Mouse (Mus musculus) liver, embryonic 13.5 days (tissue): ENCODE results near the gene 2410015M20Rik. TPM values are rescaled to one million over a fixed set of nuclear protein-coding genes. Genes with fewer than 3 reads are reported as not detected.

ENCODE experiments used
- ATAC-seq: fragments of 200-750 bp; cut with Nextera tagmentation; 2 replicates; pipeline ENCODE4 v1.8.0; 2017; ENCODE audit warnings: low read depth, mild to moderate bottlenecking, moderate number of reproducible peaks, moderate library complexity
- DNase-seq: peaks from one replicate; pipeline ENCODE4 v3.0.0; 2022
- H3K27ac ChIP-seq: fragments of 300-500 bp; sonication (generic); 2 replicates; pipeline ENCODE4 v1.5.1; 2015; ENCODE audit warnings: moderate library complexity, mild to moderate bottlenecking, inconsistent platforms
- H3K27me3 ChIP-seq: fragments of 300-500 bp; sonication (generic); 2 replicates; pipeline ENCODE4 v1.6.1; 2015; ENCODE audit warnings: mild to moderate bottlenecking, inconsistent platforms
- H3K36me3 ChIP-seq: fragments of 300-500 bp; sonication (generic); 2 replicates; pipeline ENCODE4 v1.6.1; 2015; ENCODE audit warnings: mild to moderate bottlenecking, inconsistent platforms
- H3K4me1 ChIP-seq: fragments of 300-500 bp; sonication (generic); replicated peaks from 2 replicates; pipeline ENCODE4 v1.6.1; 2015; ENCODE audit warnings: inconsistent platforms
- H3K4me2 ChIP-seq: fragments of 300-500 bp; sonication (generic); 2 replicates; pipeline ENCODE4 v1.6.1; 2015; ENCODE audit warnings: inconsistent platforms, mild to moderate bottlenecking, moderate library complexity
- H3K4me3 ChIP-seq: fragments of 300-500 bp; sonication (generic); replicated peaks from 2 replicates; pipeline ENCODE4 v1.5.1; 2015; ENCODE audit warnings: mild to moderate bottlenecking, inconsistent platforms
- H3K9ac ChIP-seq: fragments of 300-500 bp; sonication (generic); 2 replicates; pipeline ENCODE4 v1.6.1; 2015; ENCODE audit warnings: mild to moderate bottlenecking, inconsistent platforms
- H3K9me3 ChIP-seq: fragments of 300-500 bp; sonication (generic); replicated peaks from 2 replicates; pipeline ENCODE4 v1.6.1; 2016; ENCODE audit warnings: inconsistent platforms
- WGBS: fragments of 180-500 bp; shearing (Covaris S2); methylation state at CpG from one replicate; pipeline ENCODE4 v1.1.7; 2015; ENCODE audit not compliant: insufficient replicate concordance; 5-methylcytosine and 5-hydroxymethylcytosine counted together
- polyA plus RNA-seq: library from polyadenylated mRNA; unstranded; fragments of >200 nt; fragmentation: Nextera tagmentation; extraction: Ambion mirVana; gene quantifications from 2 replicates; pipeline ENCODE4 v1.2.1, GENCODE M21; 2015

The 2410015M20Rik gene
- polyA plus RNA-seq, 1 experiment from 2014 or later = 167 TPM

DNA sequence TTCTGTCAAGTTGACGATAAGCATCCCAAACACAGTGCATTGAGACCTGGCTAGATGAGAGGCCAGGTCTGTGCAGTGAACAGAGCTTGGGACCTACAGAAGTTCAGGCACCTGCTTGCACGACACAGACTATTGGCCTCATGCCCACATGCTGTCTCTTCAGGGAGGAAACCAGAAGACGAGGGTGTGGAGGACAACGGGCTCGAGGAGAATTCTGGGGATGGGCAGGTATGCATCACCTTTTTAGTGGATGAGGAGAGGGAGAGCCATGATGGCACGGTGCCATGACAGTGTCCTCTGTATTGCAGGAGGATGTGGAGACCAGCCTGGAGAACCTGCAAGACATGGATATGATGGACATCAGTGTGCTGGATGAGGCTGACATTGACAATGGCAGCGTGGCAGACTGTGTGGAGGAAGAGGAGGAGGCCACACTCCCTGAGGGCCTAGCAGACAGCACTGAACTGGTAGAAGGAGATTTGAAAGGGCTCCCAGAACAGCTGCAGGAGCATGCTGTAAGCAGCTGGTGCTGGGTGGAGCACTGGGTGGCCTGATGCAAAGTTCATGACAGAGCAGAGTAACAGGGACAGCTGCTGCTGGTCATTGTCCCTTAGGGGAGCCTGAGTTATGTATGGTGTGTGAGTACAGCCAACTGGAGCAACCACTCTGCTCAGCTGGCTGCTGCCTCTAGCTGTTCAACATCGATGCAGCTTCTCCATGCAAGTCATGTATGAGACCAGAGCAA is 15.9 kb downstream of the 2410015M20Rik start:
- 87% methylated on average over 8 of the region's 8 CpGs for WGBS
- no peak for DNase-seq

DNA sequence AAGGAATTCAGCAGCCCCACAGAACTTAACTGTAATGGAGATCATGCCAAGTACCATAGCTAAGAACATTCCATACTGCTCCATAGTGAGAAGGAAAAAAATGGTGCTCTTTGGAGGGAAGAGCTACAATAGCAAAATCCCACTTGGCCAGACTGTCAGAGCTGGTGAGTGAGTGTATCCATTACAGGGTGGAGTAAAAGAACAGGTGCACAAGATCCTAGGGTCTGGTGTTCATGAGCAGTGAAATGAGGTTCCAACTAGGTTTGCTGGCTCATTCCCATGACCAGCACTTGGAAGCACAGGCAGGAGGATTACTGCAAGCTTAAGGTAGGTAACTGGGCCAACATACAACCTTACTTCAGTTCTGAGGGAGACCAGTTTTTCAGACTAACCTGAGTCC is 17.0 kb downstream of the 2410015M20Rik start:
- Histone ChIP-seq H3K27me3 (no peaks in the 10 kb centered on the region), H3K4me1 (peaks cover 25% of the 10 kb centered on the region), H3K4me3 (no peak overlapping the region), H3K27ac (no peak overlapping the region), H3K4me2 (no peak overlapping the region), H3K36me3 (peaks cover 100% of the 10 kb centered on the region), H3K9ac (no peak overlapping the region), H3K9me3 (no peaks in the 10 kb centered on the region)
- no peak for ATAC-seq
- DNase-seq = no peak

More for the DNA sequence above, 15.9 kb downstream of the 2410015M20Rik start:
- Histone ChIP-seq H3K4me2 (no peak overlapping the region), H3K27ac (no peak overlapping the region), H3K36me3 (peaks cover 96% of the 10 kb centered on the region), H3K4me3 (no peak overlapping the region), H3K27me3 (no peaks in the 10 kb centered on the region), H3K4me1 (peaks cover 16% of the 10 kb centered on the region), H3K9ac (no peak overlapping the region), H3K9me3 (no peaks in the 10 kb centered on the region)
- ATAC-seq = no peak

DNA sequence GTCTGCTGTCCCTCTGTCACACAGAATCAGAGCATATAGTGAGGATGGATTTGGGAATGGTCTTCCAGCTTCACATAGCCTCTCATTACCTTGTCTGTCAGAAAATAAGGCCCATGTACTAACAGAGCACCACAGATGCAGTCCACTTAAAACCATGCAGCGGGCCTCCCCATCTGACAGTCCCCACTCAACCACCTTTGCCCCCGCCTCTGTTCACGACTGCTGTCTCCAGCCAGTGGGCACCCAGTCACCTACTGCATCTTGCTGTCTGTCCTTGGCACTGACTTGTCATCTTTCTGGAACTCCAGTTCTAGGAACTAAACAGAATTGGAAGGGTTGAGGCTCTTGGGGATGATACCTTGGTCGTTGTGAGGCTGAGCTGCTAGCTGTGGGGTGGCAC is 20.6 kb downstream of the 2410015M20Rik start:
- no peak for DNase-seq
- WGBS = 87% methylated on average over 4 of the region's 4 CpGs

DNA sequence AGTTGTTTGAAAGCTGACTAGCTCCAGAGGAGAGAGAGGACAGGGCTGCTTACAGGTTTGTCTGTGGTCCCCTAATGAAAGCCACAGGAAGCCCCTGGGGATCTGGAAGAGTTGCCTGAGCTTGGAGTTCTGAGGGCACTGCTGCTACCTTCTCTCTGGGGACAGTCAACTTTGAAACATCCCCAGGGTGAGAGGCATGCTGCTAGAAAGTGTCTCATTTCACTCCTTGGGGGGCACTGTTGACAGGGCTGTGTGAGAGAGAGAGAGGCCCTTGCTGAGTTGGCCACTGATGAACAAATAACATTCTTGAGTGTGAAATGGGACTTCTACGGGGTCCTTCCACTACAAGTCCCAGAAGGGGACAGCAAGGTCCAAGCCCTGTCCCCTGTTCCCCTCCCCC is 21.8 kb downstream of the 2410015M20Rik start:
- H3K4me2 ChIP-seq = peak overlapping the region; percentile 92; the same call in 1 of the 2 replicates
- peaks cover 70% of the 10 kb centered on the region for H3K36me3 ChIP-seq
- H3K9ac ChIP-seq = peak overlapping the region; percentile 40
- WGBS = 88% methylated on average over 1 of the region's 1 CpGs
- no peaks in the 10 kb centered on the region for H3K9me3 ChIP-seq
- no peaks in the 10 kb centered on the region for H3K27me3 ChIP-seq
- H3K27ac ChIP-seq = peak overlapping the region; percentile 27; the same call in 1 of the 2 replicates
- H3K4me1 ChIP-seq = peaks cover 51% of the 10 kb centered on the region
- ATAC-seq (no peak), DNase-seq (no peak)
- peak overlapping the region; percentile 95; the same call in 1 of the 2 replicates for H3K4me3 ChIP-seq

More for the DNA sequence above, 20.6 kb downstream of the 2410015M20Rik start:
- ATAC-seq = no peak
- Histone ChIP-seq H3K9ac (no peak overlapping the region), H3K27ac (no peak overlapping the region), H3K36me3 (peaks cover 79% of the 10 kb centered on the region), H3K9me3 (no peaks in the 10 kb centered on the region), H3K4me3 (no peak overlapping the region), H3K4me1 (peaks cover 44% of the 10 kb centered on the region), H3K27me3 (no peaks in the 10 kb centered on the region), H3K4me2 (no peak overlapping the region)

DNA sequence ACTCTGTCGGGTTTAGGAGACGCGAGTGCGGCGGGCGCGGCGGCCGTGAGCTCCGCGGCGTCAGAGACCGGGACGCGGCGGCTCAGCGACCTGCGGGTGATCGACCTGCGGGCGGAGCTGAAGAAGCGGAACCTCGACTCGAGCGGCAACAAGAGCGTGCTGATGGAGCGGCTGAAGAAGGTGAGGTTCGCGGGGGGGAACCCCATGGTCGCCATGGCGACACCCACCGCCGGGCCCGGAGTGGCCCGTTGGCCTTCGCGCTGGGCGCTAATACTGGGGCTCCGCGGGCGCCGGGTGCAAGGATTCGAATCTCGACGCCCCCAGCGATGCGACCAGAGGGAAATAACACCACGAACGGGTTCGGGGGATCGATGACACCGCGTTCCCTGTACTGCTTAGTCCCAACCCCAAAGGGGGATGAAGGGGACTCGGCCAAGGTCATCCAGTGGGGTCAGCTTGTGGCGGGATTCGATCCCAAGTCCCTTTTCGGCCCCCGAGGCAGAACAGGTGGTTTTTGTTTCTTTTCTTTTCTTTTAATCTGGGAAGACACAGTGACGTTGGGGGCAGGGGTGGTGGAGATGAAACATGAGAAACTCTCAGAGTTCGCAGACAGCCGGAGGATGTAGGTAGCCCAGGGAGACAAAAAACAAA is 24.3 kb downstream of the 2410015M20Rik start:
- Histone ChIP-seq H3K27me3 (no peaks in the 10 kb centered on the region), H3K27ac (peak overlapping the region; percentile 96), H3K9ac (peak overlapping the region; percentile 95), H3K4me2 (peak overlapping the region; percentile 92), H3K4me3 (peak overlapping the region; percentile 95), H3K36me3 (peaks cover 70% of the 10 kb centered on the region), H3K9me3 (no peaks in the 10 kb centered on the region), H3K4me1 (peaks cover 65% of the 10 kb centered on the region)
- ATAC-seq (peak; percentile 10; the same call in 1 of the 2 replicates), DNase-seq (peak; percentile 37)
- under 1% methylated on average over 61 of the region's 61 CpGs for WGBS

DNA sequence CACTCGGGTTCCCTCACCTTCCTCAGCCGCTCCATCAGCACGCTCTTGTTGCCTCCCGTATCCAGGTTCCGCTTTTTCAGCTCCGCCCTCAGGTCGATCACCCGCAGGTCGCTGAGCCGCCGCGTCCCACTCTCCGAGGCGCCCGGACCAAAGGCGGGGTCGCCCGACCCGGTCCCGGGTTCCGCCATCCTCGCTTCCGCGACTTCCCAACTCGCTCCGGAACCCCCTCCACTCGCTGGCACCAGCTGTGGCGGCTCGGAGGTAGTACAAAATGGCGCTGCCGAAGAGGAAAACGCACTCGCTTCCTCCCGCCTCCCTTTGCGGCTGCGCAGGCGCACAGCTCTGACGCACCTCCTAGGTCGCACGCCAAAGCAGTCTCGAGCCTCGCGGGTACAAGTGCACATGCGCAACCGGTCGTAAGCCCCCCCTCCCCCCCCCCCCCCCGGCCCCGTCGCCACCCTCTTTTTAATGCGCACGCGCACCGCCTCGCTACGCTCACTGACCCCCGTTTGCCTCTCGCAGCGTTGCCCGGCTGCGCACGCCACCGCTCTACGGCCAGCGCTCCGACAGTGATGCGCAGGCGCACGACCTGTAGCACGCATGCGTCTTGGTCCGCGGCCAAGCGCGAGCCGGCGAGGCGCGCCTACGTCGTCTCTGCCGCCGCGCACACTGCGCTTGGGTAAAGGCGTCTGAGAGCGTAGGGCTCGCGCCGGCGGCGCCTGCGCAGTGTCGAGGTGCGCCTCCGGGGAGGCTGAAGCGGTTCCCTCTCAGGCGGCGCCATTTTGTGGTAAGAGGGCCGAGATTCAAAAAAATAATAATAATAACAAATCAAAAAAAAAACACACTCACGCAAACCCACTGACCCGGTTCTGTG is 25.1 kb downstream of the 2410015M20Rik start, which contains the start of the genes Safb2 and Safb:
TSS of gene Safb2 (minus strand) at position 329 of the 874 bp plus-strand sequence.
TSS of gene Safb (plus strand) at position 569 of the 874 bp plus-strand sequence.
- Histone ChIP-seq H3K27me3 (no peaks in the 10 kb centered on the region), H3K4me2 (peak within 1 kb of the TSS; percentile 92), H3K4me1 (peaks cover 68% of the 10 kb centered on the region), H3K36me3 (peaks cover 70% of the 10 kb centered on the region), H3K27ac (peak within 1 kb of the TSS; percentile 96), H3K9ac (peak within 1 kb of the TSS; percentile 95), H3K4me3 (peak within 1 kb of the TSS; percentile 95), H3K9me3 (no peaks in the 10 kb centered on the region)
- peak; percentile 98 for DNase-seq
- ATAC-seq = peak; percentile 94
- WGBS = under 1% methylated on average over 95 of the region's 101 CpGs

DNA sequence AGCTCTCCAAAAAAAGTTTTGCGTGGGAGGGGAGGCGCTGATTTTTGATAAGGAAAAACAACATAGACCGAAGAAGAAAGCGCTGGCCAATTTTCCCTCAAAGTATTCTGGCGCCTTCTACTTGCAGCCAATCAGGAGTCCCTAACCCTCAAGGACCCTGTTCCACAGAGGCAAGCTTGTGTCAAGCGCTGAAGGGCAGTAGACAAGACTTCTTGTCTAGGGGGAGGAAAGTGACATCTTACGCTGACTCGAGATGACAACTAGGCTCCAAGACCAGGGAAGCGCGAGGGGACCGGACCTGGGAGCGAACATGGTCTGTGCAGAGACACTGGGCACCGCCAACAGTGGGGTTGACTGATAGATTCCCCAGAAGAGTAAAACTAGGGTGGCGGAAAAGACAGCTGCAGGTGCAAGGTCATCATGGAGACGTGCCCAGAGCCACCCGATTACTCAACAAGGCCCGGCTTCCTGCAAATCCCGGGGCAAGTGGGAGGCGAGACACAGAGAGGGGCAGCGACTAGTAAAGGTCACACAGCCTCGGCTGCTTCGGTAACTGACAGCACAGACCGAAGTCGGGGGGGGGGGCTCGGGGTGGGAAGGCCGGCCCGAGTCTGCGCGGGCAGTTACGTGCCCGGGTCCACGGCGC is 25.8 kb downstream of the 2410015M20Rik start:
- H3K4me1 ChIP-seq = peaks cover 64% of the 10 kb centered on the region
- peak overlapping the region; percentile 95 for H3K4me3 ChIP-seq
- DNase-seq (peak; percentile 34), ATAC-seq (no peak)
- H3K36me3 ChIP-seq = peaks cover 70% of the 10 kb centered on the region
- H3K27me3 ChIP-seq = no peaks in the 10 kb centered on the region
- H3K9me3 ChIP-seq = no peaks in the 10 kb centered on the region
- under 1% methylated on average over 33 of the region's 33 CpGs for WGBS
- H3K9ac ChIP-seq = peak overlapping the region; percentile 94
- peak overlapping the region; percentile 96 for H3K27ac ChIP-seq
- peak overlapping the region; percentile 92 for H3K4me2 ChIP-seq

DNA sequence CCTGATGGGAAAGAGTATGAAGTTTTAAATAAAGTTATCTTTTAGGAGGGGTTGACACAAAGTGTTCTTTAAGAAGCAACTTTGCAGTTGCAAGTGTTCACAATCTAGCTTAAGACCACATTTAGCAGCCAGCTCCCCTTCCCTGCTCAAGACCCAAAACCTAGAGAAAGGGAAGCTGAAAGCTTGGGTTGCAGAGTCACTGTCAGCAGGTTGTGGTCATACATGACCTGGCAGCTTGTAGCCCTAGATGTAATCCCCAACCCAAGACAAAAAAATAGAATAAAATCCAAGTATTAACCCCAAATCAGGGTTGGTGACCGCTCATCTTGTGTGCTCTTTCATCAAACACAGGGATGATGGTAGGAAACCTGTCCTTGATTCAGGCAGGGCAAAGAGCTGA is 26.5 kb downstream of the 2410015M20Rik start:
- peaks cover 70% of the 10 kb centered on the region for H3K36me3 ChIP-seq
- H3K27me3 ChIP-seq = no peaks in the 10 kb centered on the region
- H3K4me2 ChIP-seq = peak overlapping the region; percentile 92
- peaks cover 59% of the 10 kb centered on the region for H3K4me1 ChIP-seq
- 52% methylated on average over 1 of the region's 1 CpGs for WGBS
- peak overlapping the region; percentile 96 for H3K27ac ChIP-seq
- no peak for DNase-seq
- H3K4me3 ChIP-seq = peak overlapping the region; percentile 95
- ATAC-seq = no peak
- peak overlapping the region; percentile 94 for H3K9ac ChIP-seq
- no peaks in the 10 kb centered on the region for H3K9me3 ChIP-seq

DNA sequence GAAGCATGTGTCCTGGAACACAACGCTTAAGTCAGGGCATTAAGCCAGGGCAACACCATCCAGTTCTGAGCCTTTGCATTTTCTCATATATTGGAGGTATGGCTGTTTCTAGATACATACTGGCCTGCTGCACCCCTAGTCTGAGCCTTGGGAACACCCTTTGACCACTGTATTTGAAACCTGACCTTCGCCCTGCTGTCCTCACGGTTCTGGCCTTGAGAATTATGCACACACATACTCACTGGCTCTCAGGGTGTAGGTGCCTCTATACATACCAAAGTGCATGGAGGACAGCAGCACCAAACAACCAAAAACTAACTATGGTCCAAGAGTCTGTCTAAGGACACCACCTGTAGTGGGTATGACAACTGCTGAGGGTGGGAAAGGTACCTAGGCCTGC is 36.6 kb downstream of the 2410015M20Rik start:
- Histone ChIP-seq H3K27ac (no peak overlapping the region), H3K4me3 (no peak overlapping the region), H3K4me2 (no peak overlapping the region), H3K4me1 (peaks cover 14% of the 10 kb centered on the region; the same call in 1 of the 2 replicates), H3K27me3 (no peaks in the 10 kb centered on the region), H3K9ac (no peak overlapping the region), H3K36me3 (peaks cover 94% of the 10 kb centered on the region), H3K9me3 (no peaks in the 10 kb centered on the region)
- 0 out of 2 replicates have a peak, but pooled peaks have one; percentile 43 for ATAC-seq
- no peak for DNase-seq
- 89% methylated on average over 3 of the region's 3 CpGs for WGBS

DNA sequence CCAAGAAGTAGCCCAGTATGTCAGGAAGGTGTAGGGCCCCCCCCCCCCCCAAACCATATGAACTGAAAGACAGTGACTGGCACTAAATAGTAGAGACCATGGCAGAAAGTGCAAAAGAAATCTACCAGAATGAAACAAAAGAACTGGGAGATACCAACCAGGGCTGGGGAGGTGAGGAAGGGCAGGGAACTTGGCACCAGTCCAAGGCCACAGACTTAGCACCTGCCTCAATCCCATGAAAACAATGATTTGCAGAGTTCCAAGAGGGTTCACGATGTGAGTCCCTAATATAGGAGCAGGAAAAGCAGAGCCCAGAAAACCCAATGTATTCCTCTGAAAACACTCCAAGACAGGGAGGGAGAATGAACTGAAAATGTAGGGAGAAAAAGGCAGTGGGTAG is 37.4 kb downstream of the 2410015M20Rik start:
- peaks cover 14% of the 10 kb centered on the region; the same call in 1 of the 2 replicates for H3K4me1 ChIP-seq
- H3K4me3 ChIP-seq = no peak overlapping the region
- ATAC-seq = no peak
- peaks cover 94% of the 10 kb centered on the region for H3K36me3 ChIP-seq
- no peaks in the 10 kb centered on the region for H3K9me3 ChIP-seq
- DNase-seq = no peak
- no peak overlapping the region for H3K4me2 ChIP-seq
- WGBS = 71% methylated on average over 1 of the region's 1 CpGs
- H3K27me3 ChIP-seq = no peaks in the 10 kb centered on the region
- no peak overlapping the region for H3K27ac ChIP-seq
- H3K9ac ChIP-seq = no peak overlapping the region
